Mouse (Mus musculus) layer of hippocampus, postnatal 14 days (tissue): ENCODE data around the gene Eed. TPM values are rescaled to one million over a fixed set of nuclear protein-coding genes. Genes with fewer than 3 reads are reported as not detected.

Source experiments
- DNase-seq, 2 experiments: peaks; one replicate each; pipeline ENCODE4 v3.0.0; 2021 to 2022; ENCODE audit warnings: low spot score in 2 of 2, mixed read lengths in 1 of 2
- total RNA-seq, 2 experiments: library from RNA; stranded (reverse); gene quantifications; 2 replicates each; pipeline ENCODE4 v1.2.3; 2021

The Eed gene
- total RNA-seq, 2 experiments from 2014 or later = 31.2 to 33.3 TPM

DNA sequence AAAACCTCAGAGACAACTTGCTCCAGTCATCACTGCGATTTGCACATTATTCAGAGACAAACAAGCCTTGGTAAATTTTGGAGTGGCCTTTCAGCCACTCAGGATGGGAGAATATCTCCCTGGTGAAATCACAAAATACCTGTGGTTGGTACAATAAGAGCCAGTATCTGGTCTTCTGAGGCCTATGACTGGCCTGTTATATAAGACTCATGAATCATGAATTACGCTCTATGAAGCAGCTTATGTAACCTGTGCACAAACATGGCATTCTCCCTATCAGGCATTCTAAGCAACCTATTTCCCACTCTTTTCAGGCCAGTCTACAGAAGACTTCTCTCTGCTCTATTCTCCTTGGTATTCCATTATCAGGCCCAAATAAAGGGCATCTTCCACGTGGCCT, 68.4 kb downstream of the Eed start:
- no peak for DNase-seq

DNA sequence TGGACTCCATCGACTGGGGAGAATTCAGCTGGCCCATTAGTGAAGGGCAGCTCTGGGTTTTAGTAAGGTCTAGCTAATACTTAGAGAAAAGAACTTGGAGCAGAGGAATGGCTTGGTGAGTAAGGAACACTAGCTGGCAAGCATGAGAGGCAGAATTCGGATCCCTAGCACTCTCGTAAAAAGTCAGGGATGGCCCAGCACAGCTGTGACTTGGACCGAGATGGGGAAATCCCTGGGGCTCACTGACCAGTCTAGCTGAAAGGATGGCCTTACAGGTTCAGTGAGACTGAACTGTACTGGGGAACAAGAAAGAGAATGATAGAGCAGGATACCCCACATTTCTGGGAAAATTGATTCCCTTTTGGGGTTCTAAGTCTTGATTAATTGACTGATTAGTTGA, 71.1 kb downstream of the Eed start:
- DNase-seq = no peak

- no peak for DNase-seq
Measured at GRCm38 (mm10) chr7:89908899-89909621, 71.7 kb downstream of the Eed start.

DNA sequence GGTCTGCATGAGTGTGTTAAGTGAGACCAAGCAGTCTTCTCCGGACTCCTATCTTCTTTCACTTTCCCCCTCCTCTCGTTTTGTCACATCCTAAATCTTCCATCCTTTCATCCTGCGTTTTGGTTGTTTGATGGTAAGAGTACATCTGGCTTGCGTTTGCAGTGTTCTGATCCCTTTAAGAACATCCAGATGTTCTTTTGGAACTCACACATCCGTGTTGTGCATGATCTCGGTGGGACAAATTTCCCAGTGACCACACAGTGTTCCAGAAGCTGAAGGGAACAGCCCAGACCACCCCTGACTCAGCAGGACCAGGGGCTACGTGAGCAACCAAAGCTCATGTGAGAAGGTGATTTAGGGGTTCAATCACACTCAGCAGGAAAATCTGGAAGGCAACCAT, 72.4 kb downstream of the Eed start:
- DNase-seq = no peak

DNA sequence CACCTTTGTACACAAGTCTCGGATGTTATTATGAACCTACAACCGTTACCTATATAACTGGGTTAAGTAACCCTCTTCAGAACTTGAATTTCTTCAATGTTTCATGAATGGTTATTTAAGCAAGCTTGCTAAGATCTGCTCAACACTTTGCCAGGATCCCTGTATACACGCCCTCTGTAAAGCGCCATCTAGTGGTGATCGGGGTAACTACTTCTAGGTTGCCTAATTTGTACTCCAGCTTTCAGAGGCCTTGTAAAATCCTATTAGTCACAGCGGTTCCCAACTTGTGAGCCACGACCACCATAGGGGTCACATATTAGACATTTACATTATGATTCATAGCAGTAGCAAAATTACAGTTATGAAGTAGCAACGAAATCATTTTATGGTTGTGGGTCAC, 72.8 kb downstream of the Eed start:
- DNase-seq = peak; percentile 63 to 77

Other genes starting within 250 kb of the Eed start
- gene Ccdc81, start 77.4 kb downstream of the Eed start, total RNA-seq = 1 to 10 TPM in 1 of 2 experiments, under 1 TPM in 1; 0.38 to 1.3 TPM
- 100 to 1,000 TPM in 1 of 2 experiments, 10 to 100 TPM in 1; 84.7 to 102 TPM for gene Hikeshi, start 39.8 kb downstream of the Eed start, total RNA-seq
- gene Picalm, start 149.2 kb upstream of the Eed start, total RNA-seq = 100 to 1,000 TPM; 166 to 172 TPM